Mouse (Mus musculus): Measurements from ENCODE around the gene Abtb2. TPM values are rescaled to one million over a fixed set of nuclear protein-coding genes. Genes with fewer than 3 reads are reported as not detected.

Abtb2 gene
- polyA plus RNA-seq, 1 experiment, result 4.2 TPM

DNA sequence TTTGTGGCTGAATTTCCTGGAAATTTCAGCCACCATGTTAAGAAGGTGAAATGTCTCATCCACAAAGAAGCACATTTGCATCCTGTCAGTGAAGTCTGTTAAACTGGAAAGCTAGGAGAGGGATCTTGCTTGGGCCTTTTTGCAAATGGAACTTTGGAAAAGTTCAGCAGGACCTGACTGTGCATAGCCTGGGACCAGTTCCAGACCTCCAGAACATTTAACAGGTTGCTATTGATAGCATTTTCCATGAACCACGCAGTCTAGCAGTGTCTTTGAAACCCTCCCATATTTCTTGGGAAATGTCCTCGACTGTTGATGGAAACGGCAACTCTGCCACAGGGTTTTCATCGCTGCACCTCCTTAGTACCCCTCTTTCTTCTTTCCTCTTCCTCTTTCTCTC, 23.3 kb downstream of the Abtb2 start:
- WGBS, result 67% methylated on average over 4 of the region's 4 CpGs
- Histone ChIP-seq H3K4me3 (replicated peaks; ENCODE audit: control insufficient read depth, low read depth, low read length) (no peak overlapping the region), H3K27ac (ENCODE audit: control insufficient read depth, insufficient read depth, low read depth, low read length, poor library complexity) (no peak overlapping the region), H3K4me1 (ENCODE audit: control insufficient read depth, insufficient read depth, low read length) (peaks cover 1% of the 10 kb centered on the region)
- TF ChIP-seq CTCF (IDR thresholded peaks at IDR 0.05; ENCODE audit: control insufficient read depth, insufficient read depth, low read length), result no peak
- TF ChIP-seq POLR2A (IDR thresholded peaks at IDR 0.05; ENCODE audit: borderline replicate concordance, control insufficient read depth, low read depth, low read length), result no peak

DNA sequence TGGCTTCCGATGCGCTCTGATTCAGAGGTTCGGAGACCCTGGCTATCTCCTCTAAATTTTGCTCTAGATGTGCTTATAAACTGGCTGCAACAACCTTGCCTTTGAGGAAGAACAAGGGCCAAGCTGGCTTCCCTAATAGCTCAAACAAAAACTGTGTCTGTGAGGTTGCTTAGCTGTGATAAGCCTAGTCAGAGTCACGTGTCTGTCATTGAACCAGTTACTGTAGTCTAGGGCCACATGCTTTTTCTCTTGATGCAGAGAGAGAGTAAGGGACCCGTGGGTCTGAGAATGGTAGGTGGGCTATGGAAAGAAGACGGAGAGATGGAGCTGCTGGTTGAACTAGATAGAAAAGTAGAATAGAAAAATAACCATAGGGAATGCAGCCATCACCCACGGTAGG, 24.5 kb downstream of the Abtb2 start:
- Histone ChIP-seq H3K4me1 (ENCODE audit: control insufficient read depth, insufficient read depth, low read length) (peaks cover 1% of the 10 kb centered on the region), H3K27ac (ENCODE audit: control insufficient read depth, insufficient read depth, low read depth, low read length, poor library complexity) (no peak overlapping the region), H3K4me3 (replicated peaks; ENCODE audit: control insufficient read depth, low read depth, low read length) (no peak overlapping the region)
- TF ChIP-seq POLR2A (IDR thresholded peaks at IDR 0.05; ENCODE audit: borderline replicate concordance, control insufficient read depth, low read depth, low read length), result no peak
- TF ChIP-seq CTCF (IDR thresholded peaks at IDR 0.05; ENCODE audit: control insufficient read depth, insufficient read depth, low read length), result no peak
- WGBS, result 72% methylated on average over 7 of the region's 7 CpGs

DNA sequence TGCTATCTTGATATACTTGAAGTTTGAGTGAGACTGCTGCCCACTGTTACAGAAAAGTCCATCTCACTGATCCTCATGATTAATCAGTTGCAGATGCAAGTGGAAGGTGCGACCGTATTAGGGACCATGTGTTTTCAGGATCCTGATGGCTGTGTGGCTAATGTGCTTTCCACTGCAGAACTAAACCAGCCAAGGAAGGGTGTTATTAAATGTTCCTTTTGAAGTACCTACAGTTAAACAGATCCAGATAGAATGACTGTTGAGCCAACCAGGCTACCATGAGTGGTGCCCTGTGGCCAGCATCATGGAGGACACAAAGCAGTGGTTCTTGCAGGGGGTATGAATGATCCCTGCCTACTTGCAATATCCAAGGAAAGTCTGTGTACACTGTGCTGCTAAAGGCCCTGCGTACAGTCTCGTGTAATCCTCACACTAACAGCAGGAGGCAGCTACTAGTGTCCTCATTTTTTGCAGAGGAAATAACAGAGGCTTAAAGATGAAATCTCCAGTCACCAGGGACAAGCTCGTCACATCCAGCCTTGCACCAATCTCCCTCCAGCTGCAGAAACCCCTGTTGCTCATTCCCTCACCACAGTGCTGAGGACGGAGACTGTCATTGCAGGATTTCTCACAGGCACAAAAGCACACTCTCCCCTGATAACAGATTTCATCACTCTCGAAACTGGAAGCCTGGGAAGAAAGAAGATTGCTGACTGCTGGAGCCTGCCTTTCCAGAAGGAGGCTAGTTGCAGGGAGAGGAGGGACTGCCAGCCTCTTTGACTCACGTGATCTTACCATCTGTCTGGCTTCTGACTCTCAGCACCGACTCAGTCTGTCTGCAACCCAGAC, 25.9 kb downstream of the Abtb2 start:
- TF ChIP-seq CTCF (IDR thresholded peaks at IDR 0.05; ENCODE audit: control insufficient read depth, insufficient read depth, low read length) (no peak), POLR2A (IDR thresholded peaks at IDR 0.05; ENCODE audit: borderline replicate concordance, control insufficient read depth, low read depth, low read length) (no peak)
- Histone ChIP-seq H3K4me3 (replicated peaks; ENCODE audit: control insufficient read depth, low read depth, low read length) (no peak overlapping the region), H3K4me1 (ENCODE audit: control insufficient read depth, insufficient read depth, low read length) (peaks cover 1% of the 10 kb centered on the region), H3K27ac (ENCODE audit: control insufficient read depth, insufficient read depth, low read depth, low read length, poor library complexity) (no peak overlapping the region)
- WGBS, result 73% methylated on average over 9 of the region's 9 CpGs

DNA sequence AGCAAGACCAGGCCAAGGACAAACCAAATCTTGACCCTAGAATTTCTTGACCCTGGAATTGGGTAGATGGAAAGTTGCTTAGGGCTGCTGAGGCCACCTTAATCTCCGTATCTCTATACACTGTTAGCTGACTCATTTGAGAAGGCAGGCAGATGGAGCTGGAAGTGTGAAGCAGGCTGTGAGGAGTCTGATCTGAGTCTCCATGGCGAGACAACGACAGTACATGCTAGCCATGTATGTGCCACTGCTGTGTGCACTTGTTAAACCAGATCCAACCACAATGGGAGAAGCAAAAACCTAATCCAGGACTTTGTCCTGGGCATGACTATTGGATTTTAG, 26.4 kb downstream of the Abtb2 start:
- H3K4me1 ChIP-seq (ENCODE audit: control insufficient read depth, insufficient read depth, low read length), result peaks cover 1% of the 10 kb centered on the region

DNA sequence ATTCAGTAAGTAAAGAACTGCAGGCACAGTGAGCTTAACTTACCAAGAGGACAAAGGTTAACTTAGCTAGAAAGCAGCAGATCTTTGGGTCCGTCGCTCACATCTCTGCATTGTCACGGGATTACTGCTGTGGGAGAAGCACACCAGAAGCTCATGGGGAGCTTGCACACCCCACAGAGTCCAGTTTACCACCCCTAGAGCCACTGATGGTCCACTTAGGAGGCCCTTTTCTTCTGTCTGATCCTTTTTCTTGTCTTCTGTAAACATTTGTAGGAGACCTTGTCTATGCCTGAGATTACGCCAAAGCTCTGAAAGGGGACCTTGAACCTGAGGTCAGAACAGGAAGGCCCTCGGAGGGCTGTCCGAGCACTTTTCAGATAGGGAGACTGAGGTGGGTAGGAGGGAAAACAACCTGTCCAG, 28.5 kb downstream of the Abtb2 start:
- TF ChIP-seq CTCF (IDR thresholded peaks at IDR 0.05; ENCODE audit: control insufficient read depth, insufficient read depth, low read length) (no peak), POLR2A (IDR thresholded peaks at IDR 0.05; ENCODE audit: borderline replicate concordance, control insufficient read depth, low read depth, low read length) (no peak)
- H3K4me3 ChIP-seq (replicated peaks; ENCODE audit: control insufficient read depth, low read depth, low read length), result no peak overlapping the region
- 81% methylated on average over 6 of the region's 6 CpGs for WGBS
- peaks cover 1% of the 10 kb centered on the region for H3K4me1 ChIP-seq (ENCODE audit: control insufficient read depth, insufficient read depth, low read length)
- no peak overlapping the region for H3K27ac ChIP-seq (ENCODE audit: control insufficient read depth, insufficient read depth, low read depth, low read length, poor library complexity)

More for the DNA sequence above, 26.4 kb downstream of the Abtb2 start:
- TF ChIP-seq CTCF (IDR thresholded peaks at IDR 0.05; ENCODE audit: control insufficient read depth, insufficient read depth, low read length), result no peak
- TF ChIP-seq POLR2A (IDR thresholded peaks at IDR 0.05; ENCODE audit: borderline replicate concordance, control insufficient read depth, low read depth, low read length), result no peak
- Histone ChIP-seq H3K4me3 (replicated peaks; ENCODE audit: control insufficient read depth, low read depth, low read length) (no peak overlapping the region), H3K27ac (ENCODE audit: control insufficient read depth, insufficient read depth, low read depth, low read length, poor library complexity) (no peak overlapping the region)
- 80% methylated on average over 3 of the region's 3 CpGs for WGBS

DNA sequence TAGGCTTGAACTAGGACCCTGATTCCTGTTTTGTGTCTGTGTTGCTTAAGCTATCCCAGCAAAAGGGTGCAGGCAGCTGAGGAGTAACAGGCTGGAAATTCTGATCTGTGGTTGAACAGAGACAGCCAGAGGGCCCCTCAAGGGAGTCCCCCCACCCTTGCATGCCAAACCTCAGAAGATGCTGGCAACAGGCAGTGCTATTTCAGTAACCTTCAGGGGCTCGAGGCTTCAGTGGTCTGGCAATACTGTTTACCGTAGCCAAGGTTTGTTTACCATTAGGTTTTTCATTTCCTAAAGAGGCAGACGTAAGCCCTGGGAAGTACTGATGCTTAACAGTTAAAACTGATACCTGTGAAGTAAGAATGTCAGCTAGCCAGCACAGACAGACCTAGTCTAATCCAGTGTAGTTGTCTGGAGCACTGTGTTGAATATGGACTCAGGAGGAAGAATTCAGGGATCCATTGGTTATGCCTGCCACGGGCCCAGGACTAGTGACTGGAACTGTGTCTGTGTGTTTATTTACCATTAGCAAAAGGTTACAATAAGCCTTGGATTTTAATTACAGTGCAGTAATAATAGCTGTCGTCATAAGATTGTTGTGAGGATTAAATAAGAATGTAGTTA, 29.0 kb downstream of the Abtb2 start:
- no peak overlapping the region for H3K27ac ChIP-seq (ENCODE audit: control insufficient read depth, insufficient read depth, low read depth, low read length, poor library complexity)
- WGBS, result 70% methylated on average over 5 of the region's 5 CpGs
- no peak for TF ChIP-seq CTCF (IDR thresholded peaks at IDR 0.05; ENCODE audit: control insufficient read depth, insufficient read depth, low read length)
- no peak for TF ChIP-seq POLR2A (IDR thresholded peaks at IDR 0.05; ENCODE audit: borderline replicate concordance, control insufficient read depth, low read depth, low read length)
- no peak overlapping the region for H3K4me3 ChIP-seq (replicated peaks; ENCODE audit: control insufficient read depth, low read depth, low read length)
- no peaks in the 10 kb centered on the region; the same call in 1 of the 2 replicates for H3K4me1 ChIP-seq (ENCODE audit: control insufficient read depth, insufficient read depth, low read length)

DNA sequence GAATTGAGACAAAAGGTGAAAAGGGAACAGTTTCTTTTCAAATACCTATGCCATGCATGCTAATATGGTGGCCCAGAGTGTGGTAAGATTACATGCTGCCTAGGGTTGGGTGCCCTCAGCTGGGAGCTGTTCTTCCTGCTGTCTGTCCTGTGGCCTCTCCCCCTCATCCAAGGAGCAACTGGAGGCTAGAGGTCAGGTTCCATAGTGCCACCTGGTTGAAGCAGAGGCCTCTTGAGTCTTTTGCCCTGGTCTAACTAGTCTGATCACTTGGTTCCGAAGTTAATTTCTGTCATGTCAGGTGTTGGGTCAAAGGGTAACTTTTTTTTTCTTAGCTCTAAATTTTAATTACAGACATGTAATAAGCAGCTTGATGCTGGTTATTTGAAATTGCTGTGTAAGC, 33.2 kb downstream of the Abtb2 start:
- no peak overlapping the region for H3K4me3 ChIP-seq (replicated peaks; ENCODE audit: control insufficient read depth, low read depth, low read length)
- TF ChIP-seq POLR2A (IDR thresholded peaks at IDR 0.05; ENCODE audit: borderline replicate concordance, control insufficient read depth, low read depth, low read length) (no peak), CTCF (IDR thresholded peaks at IDR 0.05; ENCODE audit: control insufficient read depth, insufficient read depth, low read length) (no peak)
- no peak overlapping the region for H3K27ac ChIP-seq (ENCODE audit: control insufficient read depth, insufficient read depth, low read depth, low read length, poor library complexity)
- H3K4me1 ChIP-seq (ENCODE audit: control insufficient read depth, insufficient read depth, low read length), result peaks cover 1% of the 10 kb centered on the region; the same call in 1 of the 2 replicates
- WGBS, result 88% methylated on average over 1 of the region's 1 CpGs

DNA sequence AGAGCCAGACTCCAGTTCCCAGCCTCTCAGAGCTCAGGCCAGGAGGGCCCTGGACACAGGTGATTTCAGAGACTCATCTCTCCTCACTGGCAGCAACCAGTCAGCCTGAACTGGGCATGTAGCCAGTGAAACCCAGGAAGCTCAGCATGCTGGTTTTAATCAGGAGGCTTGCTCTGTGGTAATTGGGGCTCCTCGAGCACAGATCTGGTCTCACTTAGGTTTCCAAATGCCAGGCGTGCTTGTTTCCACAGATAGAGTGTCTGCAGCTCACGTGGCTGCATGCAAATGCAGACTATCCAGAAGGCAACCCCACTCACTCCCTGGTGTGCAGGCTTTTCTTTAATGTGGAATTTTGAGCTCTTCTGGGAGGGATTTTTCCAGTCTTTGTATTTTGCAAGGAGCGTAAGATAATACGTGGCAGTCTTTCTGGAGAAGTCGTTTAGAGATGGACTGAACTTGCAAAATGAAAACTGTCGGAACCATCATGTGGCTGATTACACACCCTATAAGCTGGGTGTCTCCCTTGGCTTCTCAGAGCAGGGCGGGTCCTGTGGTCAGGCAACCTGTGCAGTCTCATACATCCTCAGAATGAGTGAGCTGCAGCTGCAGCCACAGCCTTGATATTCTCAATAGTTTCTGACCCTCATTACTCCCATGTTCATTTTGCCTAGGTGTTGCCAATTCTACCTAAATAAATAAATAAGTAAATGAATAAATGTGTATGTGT, 34.2 kb downstream of the Abtb2 start:
- Histone ChIP-seq H3K4me3 (replicated peaks; ENCODE audit: control insufficient read depth, low read depth, low read length) (no peak overlapping the region), H3K27ac (ENCODE audit: control insufficient read depth, insufficient read depth, low read depth, low read length, poor library complexity) (no peak overlapping the region), H3K4me1 (ENCODE audit: control insufficient read depth, insufficient read depth, low read length) (peaks cover 4% of the 10 kb centered on the region; the same call in 1 of the 2 replicates)
- WGBS, result 41% methylated on average over 8 of the region's 8 CpGs
- TF ChIP-seq CTCF (IDR thresholded peaks at IDR 0.05; ENCODE audit: control insufficient read depth, insufficient read depth, low read length) (no peak), POLR2A (IDR thresholded peaks at IDR 0.05; ENCODE audit: borderline replicate concordance, control insufficient read depth, low read depth, low read length) (no peak)

Measured in bone marrow, adult 2 months (tissue).